Mouse (Mus musculus): ENCODE data around the gene Efnb3. TPM values are rescaled to one million over a fixed set of nuclear protein-coding genes. Genes with fewer than 3 reads are reported as not detected.
A peak's percentile ranks its signal among the peaks of the same experiment; 100 is the strongest.

Gene Efnb3
- polyA plus RNA-seq, 1 experiment from 2014 or later: 104 TPM

GRCm38 (mm10) chr11:69589207-69589834 is 29.3 kb upstream of the Efnb3 start:
- no peaks in the 10 kb centered on the region for H3K9me3 ChIP-seq (ENCODE audit: control insufficient read depth, low read length)
- no peak overlapping the region for H3K4me2 ChIP-seq (ENCODE audit: low read length)
- 94% methylated on average over 22 of the region's 22 CpGs for WGBS
- no peaks in the 10 kb centered on the region for H3K27me3 ChIP-seq (replicated peaks; ENCODE audit: control insufficient read depth, insufficient read depth, low read length)
- H3K27ac ChIP-seq (ENCODE audit: low read depth, low read length): no peak overlapping the region
- no peak for ATAC-seq
- no peak overlapping the region for H3K4me3 ChIP-seq (ENCODE audit: low read length)
- H3K4me1 ChIP-seq (ENCODE audit: control insufficient read depth, insufficient read depth, low read depth, low read length): no peaks in the 10 kb centered on the region
- H3K36me3 ChIP-seq (ENCODE audit: control insufficient read depth, insufficient read depth, low read length): peaks cover 24% of the 10 kb centered on the region
- no peak overlapping the region for H3K9ac ChIP-seq (ENCODE audit: low read depth, low read length)

DNA sequence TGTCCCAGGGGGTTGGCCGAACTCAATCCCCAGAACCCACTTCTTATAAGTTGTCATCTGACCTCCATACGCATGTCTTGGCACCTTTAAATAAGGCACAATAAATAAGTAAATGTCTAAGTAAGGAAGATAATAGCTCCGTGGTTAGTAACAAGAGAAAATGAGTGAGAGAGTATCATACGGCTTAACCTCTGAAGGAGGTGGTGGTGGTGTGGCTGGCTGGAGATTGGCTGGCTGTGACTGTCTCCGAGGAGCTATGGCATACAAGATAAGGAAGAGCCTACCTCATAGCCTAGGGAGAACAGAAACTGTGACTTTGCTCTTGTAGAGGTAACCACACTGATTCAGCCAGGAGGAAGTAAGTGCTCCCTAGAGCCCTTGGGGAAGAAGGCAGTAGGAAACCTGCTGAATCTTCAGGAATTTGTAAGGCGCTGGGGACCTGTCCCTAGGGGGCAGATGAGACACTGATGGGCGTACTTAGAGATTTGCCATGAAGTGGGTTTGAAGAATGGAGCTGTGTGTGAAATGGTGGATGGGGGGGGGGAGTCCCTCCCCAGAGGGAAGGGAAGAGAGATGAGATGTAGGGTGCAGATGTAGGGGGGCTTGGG is 25.8 kb upstream of the Efnb3 start:
- Histone ChIP-seq H3K27me3 (replicated peaks; ENCODE audit: control insufficient read depth, insufficient read depth, low read length) (no peaks in the 10 kb centered on the region), H3K27ac (ENCODE audit: low read depth, low read length) (no peak overlapping the region), H3K4me2 (ENCODE audit: low read length) (no peak overlapping the region), H3K4me1 (ENCODE audit: control insufficient read depth, insufficient read depth, low read depth, low read length) (peaks cover 5% of the 10 kb centered on the region), H3K4me3 (ENCODE audit: low read length) (no peak overlapping the region), H3K9me3 (ENCODE audit: control insufficient read depth, low read length) (no peaks in the 10 kb centered on the region), H3K9ac (ENCODE audit: low read depth, low read length) (no peak overlapping the region), H3K36me3 (ENCODE audit: control insufficient read depth, insufficient read depth, low read length) (peaks cover 18% of the 10 kb centered on the region)
- no peak for ATAC-seq
- 84% methylated on average over 7 of the region's 7 CpGs for WGBS

- Histone ChIP-seq H3K4me2 (ENCODE audit: low read length) (no peak overlapping the region), H3K4me3 (ENCODE audit: low read length) (no peak overlapping the region), H3K4me1 (ENCODE audit: control insufficient read depth, insufficient read depth, low read depth, low read length) (peaks cover 5% of the 10 kb centered on the region), H3K9ac (ENCODE audit: low read depth, low read length) (no peak overlapping the region), H3K9me3 (ENCODE audit: control insufficient read depth, low read length) (no peaks in the 10 kb centered on the region), H3K27me3 (replicated peaks; ENCODE audit: control insufficient read depth, insufficient read depth, low read length) (no peaks in the 10 kb centered on the region), H3K27ac (ENCODE audit: low read depth, low read length) (no peak overlapping the region), H3K36me3 (ENCODE audit: control insufficient read depth, insufficient read depth, low read length) (peaks cover 17% of the 10 kb centered on the region)
- 90% methylated on average over 13 of the region's 13 CpGs for WGBS
- no peak for ATAC-seq
Measured at GRCm38 (mm10) chr11:69584937-69585336, 24.9 kb upstream of the Efnb3 start.

DNA sequence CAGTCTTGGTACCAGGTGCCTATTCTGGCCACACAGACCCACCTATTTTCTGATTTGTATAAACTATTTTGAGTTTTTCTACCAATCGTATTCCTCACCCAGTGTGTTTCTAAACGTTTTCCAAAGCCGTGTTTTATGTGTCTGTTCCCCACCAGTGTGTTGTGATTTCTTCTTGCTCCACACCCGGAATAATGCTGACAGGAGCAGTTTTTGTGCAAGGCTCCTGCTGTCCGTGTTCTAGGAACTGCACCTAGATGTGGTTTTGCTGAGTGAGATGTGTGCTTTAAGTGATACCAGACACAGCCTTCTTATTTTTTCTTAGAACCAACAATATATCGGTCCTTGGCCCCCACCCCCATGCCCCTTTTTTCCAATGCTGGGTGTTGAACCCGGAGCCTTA is 24.0 kb upstream of the Efnb3 start:
- H3K27me3 ChIP-seq (replicated peaks; ENCODE audit: control insufficient read depth, insufficient read depth, low read length): no peaks in the 10 kb centered on the region
- no peaks in the 10 kb centered on the region for H3K9me3 ChIP-seq (ENCODE audit: control insufficient read depth, low read length)
- no peak overlapping the region for H3K9ac ChIP-seq (ENCODE audit: low read depth, low read length)
- 85% methylated on average over 7 of the region's 7 CpGs for WGBS
- H3K36me3 ChIP-seq (ENCODE audit: control insufficient read depth, insufficient read depth, low read length): peaks cover 10% of the 10 kb centered on the region
- H3K27ac ChIP-seq (ENCODE audit: low read depth, low read length): no peak overlapping the region
- ATAC-seq: no peak
- no peak overlapping the region for H3K4me3 ChIP-seq (ENCODE audit: low read length)
- H3K4me1 ChIP-seq (ENCODE audit: control insufficient read depth, insufficient read depth, low read depth, low read length): peaks cover 5% of the 10 kb centered on the region
- no peak overlapping the region for H3K4me2 ChIP-seq (ENCODE audit: low read length)

DNA sequence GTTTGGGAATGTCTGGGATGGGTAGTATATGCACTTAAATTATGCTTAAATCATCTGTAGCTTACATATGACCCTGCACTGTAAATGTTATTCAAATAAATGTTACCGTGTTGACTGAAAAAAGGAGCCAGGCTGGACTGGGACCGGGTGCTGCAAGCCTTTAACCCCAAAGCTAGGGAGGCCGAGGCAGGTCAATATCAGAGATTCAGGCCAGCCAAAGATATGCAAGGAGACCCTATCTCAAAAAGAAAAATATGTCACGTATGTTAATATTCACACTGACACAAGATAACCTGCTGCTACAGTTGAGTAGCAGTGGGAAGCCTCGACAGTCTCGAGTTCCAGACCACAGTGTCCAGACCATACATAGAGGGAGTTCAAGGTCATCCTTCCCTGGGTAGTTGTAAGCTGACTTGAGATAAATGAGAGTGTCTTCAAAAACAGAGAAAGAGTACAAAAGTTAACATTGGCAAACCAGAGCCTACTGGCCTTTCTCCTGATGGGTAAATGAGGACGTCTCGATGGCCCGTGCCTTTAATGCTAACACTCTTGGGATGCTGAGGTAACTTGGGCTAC is 22.3 kb upstream of the Efnb3 start:
- H3K27me3 ChIP-seq (replicated peaks; ENCODE audit: control insufficient read depth, insufficient read depth, low read length): no peaks in the 10 kb centered on the region
- H3K4me1 ChIP-seq (ENCODE audit: control insufficient read depth, insufficient read depth, low read depth, low read length): peaks cover 18% of the 10 kb centered on the region
- H3K9ac ChIP-seq (ENCODE audit: low read depth, low read length): no peak overlapping the region
- no peak overlapping the region; the same call in 1 of the 2 replicates for H3K4me3 ChIP-seq (ENCODE audit: low read length)
- no peak for ATAC-seq
- 54% methylated on average over 9 of the region's 9 CpGs for WGBS
- H3K9me3 ChIP-seq (ENCODE audit: control insufficient read depth, low read length): no peaks in the 10 kb centered on the region
- H3K36me3 ChIP-seq (ENCODE audit: control insufficient read depth, insufficient read depth, low read length): no peaks in the 10 kb centered on the region
- H3K27ac ChIP-seq (ENCODE audit: low read depth, low read length): no peak overlapping the region
- H3K4me2 ChIP-seq (ENCODE audit: low read length): peak overlapping the region; percentile 84

DNA sequence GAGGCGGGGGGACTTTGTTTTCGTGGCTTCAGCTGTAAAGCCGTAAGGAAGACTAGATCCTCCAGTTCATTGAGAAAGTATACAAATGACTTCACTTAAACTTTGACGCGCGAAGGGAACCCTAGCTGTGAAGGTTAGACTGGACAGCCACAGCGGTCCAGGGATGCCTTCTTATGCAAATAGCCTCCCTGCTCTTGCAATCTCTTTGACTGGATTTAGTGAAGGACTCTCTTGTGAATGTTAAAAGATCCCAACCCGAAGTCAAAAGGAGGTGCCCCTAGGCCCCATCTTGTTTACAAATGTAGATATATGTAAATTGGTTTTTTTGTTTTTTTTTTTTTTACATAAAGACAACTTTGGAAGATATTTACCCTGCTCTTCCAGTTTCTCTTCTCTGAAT is 21.8 kb upstream of the Efnb3 start:
- Histone ChIP-seq H3K9ac (ENCODE audit: low read depth, low read length) (peak overlapping the region; percentile 67), H3K27ac (ENCODE audit: low read depth, low read length) (peak overlapping the region; percentile 89), H3K27me3 (replicated peaks; ENCODE audit: control insufficient read depth, insufficient read depth, low read length) (no peaks in the 10 kb centered on the region), H3K4me1 (ENCODE audit: control insufficient read depth, insufficient read depth, low read depth, low read length) (peaks cover 23% of the 10 kb centered on the region), H3K9me3 (ENCODE audit: control insufficient read depth, low read length) (no peaks in the 10 kb centered on the region), H3K4me2 (ENCODE audit: low read length) (peak overlapping the region; percentile 84), H3K36me3 (ENCODE audit: control insufficient read depth, insufficient read depth, low read length) (no peaks in the 10 kb centered on the region), H3K4me3 (ENCODE audit: low read length) (peak overlapping the region; percentile 57)
- WGBS: 0% methylated on average over 8 of the region's 8 CpGs
- ATAC-seq: no peak

GRCm38 (mm10) chr11:69581147-69581688 is 21.2 kb upstream of the Efnb3 start:
- Histone ChIP-seq H3K4me1 (ENCODE audit: control insufficient read depth, insufficient read depth, low read depth, low read length) (peaks cover 24% of the 10 kb centered on the region), H3K4me3 (ENCODE audit: low read length) (peak overlapping the region; percentile 57), H3K36me3 (ENCODE audit: control insufficient read depth, insufficient read depth, low read length) (no peaks in the 10 kb centered on the region), H3K9ac (ENCODE audit: low read depth, low read length) (peak overlapping the region; percentile 67), H3K9me3 (ENCODE audit: control insufficient read depth, low read length) (no peaks in the 10 kb centered on the region), H3K4me2 (ENCODE audit: low read length) (peak overlapping the region; percentile 84), H3K27ac (ENCODE audit: low read depth, low read length) (peak overlapping the region; percentile 89), H3K27me3 (replicated peaks; ENCODE audit: control insufficient read depth, insufficient read depth, low read length) (no peaks in the 10 kb centered on the region)
- under 1% methylated on average over 36 of the region's 36 CpGs for whole genome bisulfite sequencing
- ATAC-seq: peak; percentile 83

DNA sequence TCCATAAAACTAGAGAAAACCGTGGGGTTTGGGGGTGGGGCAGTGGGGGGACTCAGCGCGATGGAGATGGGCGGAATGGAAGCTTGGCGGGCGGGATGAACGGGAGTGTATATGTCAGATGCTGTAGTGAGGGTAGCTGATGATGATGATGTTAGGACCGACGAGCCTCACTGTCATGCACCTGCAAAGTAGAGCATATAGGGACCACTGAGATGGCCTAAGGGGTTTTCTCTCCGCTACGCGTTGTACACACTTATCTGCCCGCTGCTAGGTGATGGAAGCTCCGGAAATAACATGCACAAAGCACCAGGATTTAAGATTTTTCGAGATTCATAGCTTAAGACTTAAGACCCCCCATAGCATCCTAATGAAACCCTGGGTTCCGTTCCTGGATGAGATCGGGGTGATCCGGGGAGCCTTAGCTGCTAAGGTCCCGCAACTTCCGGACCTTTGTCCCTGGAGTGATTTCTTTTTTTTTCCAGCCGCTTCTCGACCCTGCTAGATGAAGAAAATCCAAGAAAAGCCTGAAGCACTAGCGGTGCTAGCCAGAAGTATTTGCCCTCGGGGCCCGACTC is 20.7 kb upstream of the Efnb3 start:
- peak overlapping the region; percentile 57 for H3K4me3 ChIP-seq (ENCODE audit: low read length)
- no peaks in the 10 kb centered on the region for H3K9me3 ChIP-seq (ENCODE audit: control insufficient read depth, low read length)
- peak; percentile 25 for ATAC-seq
- no peaks in the 10 kb centered on the region for H3K27me3 ChIP-seq (replicated peaks; ENCODE audit: control insufficient read depth, insufficient read depth, low read length)
- peak overlapping the region; percentile 89 for H3K27ac ChIP-seq (ENCODE audit: low read depth, low read length)
- H3K36me3 ChIP-seq (ENCODE audit: control insufficient read depth, insufficient read depth, low read length): no peaks in the 10 kb centered on the region
- WGBS: under 1% methylated on average over 25 of the region's 25 CpGs
- H3K9ac ChIP-seq (ENCODE audit: low read depth, low read length): peak overlapping the region; percentile 67
- H3K4me1 ChIP-seq (ENCODE audit: control insufficient read depth, insufficient read depth, low read depth, low read length): peaks cover 24% of the 10 kb centered on the region
- H3K4me2 ChIP-seq (ENCODE audit: low read length): peak overlapping the region; percentile 84

GRCm38 (mm10) chr11:69580091-69580514 is 20.1 kb upstream of the Efnb3 start, which contains the start of the genes Wrap53 and Trp53:
Wrap53 (minus strand) TSS chr11:69580255.
Trp53 (plus strand) TSS chr11:69580359.
- Histone ChIP-seq H3K36me3 (ENCODE audit: control insufficient read depth, insufficient read depth, low read length) (no peaks in the 10 kb centered on the region), H3K4me1 (ENCODE audit: control insufficient read depth, insufficient read depth, low read depth, low read length) (peaks cover 24% of the 10 kb centered on the region), H3K27me3 (replicated peaks; ENCODE audit: control insufficient read depth, insufficient read depth, low read length) (no peaks in the 10 kb centered on the region), H3K27ac (ENCODE audit: low read depth, low read length) (peak within 1 kb of the TSS; percentile 89), H3K9ac (ENCODE audit: low read depth, low read length) (peak within 1 kb of the TSS; percentile 67), H3K9me3 (ENCODE audit: control insufficient read depth, low read length) (no peaks in the 10 kb centered on the region), H3K4me3 (ENCODE audit: low read length) (peak within 1 kb of the TSS; percentile 62), H3K4me2 (ENCODE audit: low read length) (peak within 1 kb of the TSS; percentile 84)
- peak; percentile 60 for ATAC-seq
- under 1% methylated on average over 13 of the region's 13 CpGs for WGBS
